Mouse (Mus musculus) T-helper 17 cell (primary cell): ENCODE data around the gene Rab3a.

Source experiments
- in situ Hi-C, 2 experiments: fragments of 300-600 bp; cut with MboI, MseI; formaldehyde crosslinking; loops; 1 replicate in 1 of 2; 2 replicates in 1 of 2; pipeline ENCODE4 v1.15.1; 2025; ENCODE audit warnings: high pct_unique_total_duplicates in 2 of 2

The Rab3a gene

GRCm38 (mm10) chr8:70754043-70754870, at the start of gene Rab3a:
Gene Rab3a (plus strand): TSS chr8:70754679.
- in situ Hi-C loops, result loop anchor here in 1 of 2 experiments (5.0 kb wide), 1 partner anchor 42 kb away; no protein-coding TSS in a partner anchor

GRCm38 (mm10) chr8:70708281-70708680, 46.2 kb upstream of the Rab3a start:
- in situ Hi-C loops, result loop anchor here in 1 of 2 experiments (10.0 kb wide), 1 partner anchor 557 kb away; no protein-coding TSS in a partner anchor

DNA sequence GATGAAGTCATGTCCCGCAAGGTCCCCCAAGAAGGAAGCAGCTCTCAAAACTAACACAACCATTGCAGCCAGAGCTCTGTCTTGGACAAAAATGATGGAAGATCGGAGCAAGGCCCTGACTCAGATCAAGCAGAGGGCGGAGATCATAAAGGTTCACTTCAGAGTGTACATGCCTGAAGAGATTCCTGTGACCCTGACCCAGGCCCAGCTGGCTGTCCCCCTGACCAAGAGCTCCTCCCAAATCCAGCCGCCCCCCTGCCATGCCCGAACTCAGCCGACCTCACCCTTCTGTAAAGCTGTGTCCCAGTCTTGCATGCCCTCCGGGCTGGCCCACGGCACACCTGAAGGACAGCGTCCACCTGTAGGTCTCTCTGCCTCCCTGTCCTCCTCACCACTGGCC, 44.7 kb upstream of the Rab3a start:
- in situ Hi-C loops, result loop anchor here (5.0 to 10.0 kb wide), 3 partner anchors 38 to 555 kb away; partner anchors contain the start of gene Rab3a (in 1 of the 2)

DNA sequence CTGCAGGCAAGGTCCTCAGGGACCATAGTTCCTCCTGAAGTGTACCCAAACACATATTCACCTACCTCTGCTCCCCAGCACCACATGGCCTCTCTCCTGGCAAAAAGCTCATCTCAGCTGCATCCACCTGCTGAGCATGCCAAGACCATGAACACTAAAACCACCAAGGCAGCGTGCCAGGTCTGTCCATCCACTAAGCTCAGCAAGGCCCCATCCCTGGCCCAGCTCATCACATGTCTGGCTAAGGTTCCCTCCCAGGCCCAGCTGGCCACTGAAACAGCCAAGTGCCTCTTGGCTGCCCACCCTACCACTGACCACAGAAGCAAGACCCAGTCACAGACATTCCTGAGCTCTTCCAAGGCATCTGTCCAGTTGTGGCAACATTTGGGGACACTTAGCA, 44.2 kb upstream of the Rab3a start:
- in situ Hi-C loops, result loop anchor here (5.0 kb wide), 2 partner anchors 37 to 42 kb away; partner anchors contain the start of gene Rab3a (in 1 of the 2)

DNA sequence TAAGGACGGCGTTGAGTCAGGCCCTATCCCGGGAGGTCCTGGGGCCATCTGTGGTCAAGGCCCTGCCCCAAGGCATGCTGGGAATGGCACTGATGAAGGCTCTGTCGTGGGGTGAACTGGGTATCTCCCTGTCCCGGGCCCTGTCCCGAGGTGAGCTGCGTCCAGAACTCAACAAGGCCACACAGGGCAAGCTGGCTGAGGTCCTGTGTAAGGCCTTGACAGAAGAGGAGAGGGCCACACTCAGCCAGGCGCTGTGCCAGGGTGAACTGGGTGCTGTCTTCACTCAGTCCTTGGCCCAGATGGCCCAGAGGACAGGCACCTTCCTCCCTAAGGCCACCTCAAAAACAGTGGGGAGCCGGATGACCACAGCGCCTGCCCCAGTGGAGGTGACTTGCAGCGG, 43.4 kb upstream of the Rab3a start:
- in situ Hi-C loops, result loop anchor here (5.0 kb wide), 2 partner anchors 36 to 41 kb away; partner anchors contain the start of gene Rab3a (in 1 of the 2)

- in situ Hi-C loops, result loop anchor here (5.0 kb wide), 2 partner anchors 33 to 38 kb away; partner anchors contain the start of gene Rab3a (in 1 of the 2)
Observed at GRCm38 (mm10) chr8:70713991-70714390, 40.5 kb upstream of the Rab3a start.

DNA sequence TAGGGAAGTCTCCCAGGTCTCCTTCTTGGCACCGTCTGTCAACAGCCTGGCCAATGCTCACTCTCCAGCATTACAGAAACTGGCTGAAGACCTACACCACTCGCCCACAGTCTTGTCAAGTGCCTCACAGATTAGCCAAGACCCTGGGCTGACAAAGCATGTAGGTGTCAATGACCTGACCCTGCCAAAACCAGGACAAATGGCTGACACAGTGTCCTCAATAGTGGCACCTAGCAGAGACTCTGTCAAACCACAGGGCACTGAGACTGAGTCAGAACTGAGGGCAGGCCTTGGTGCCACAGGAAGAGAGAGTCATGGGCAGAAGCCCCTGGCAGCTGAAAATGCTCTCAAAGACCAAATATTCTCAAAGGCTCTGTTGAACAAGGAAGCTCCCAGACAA, 39.4 kb upstream of the Rab3a start:
- in situ Hi-C loops, result loop anchor here in 1 of 2 experiments (5.0 kb wide), 1 partner anchor 127 kb away; no protein-coding TSS in a partner anchor

DNA sequence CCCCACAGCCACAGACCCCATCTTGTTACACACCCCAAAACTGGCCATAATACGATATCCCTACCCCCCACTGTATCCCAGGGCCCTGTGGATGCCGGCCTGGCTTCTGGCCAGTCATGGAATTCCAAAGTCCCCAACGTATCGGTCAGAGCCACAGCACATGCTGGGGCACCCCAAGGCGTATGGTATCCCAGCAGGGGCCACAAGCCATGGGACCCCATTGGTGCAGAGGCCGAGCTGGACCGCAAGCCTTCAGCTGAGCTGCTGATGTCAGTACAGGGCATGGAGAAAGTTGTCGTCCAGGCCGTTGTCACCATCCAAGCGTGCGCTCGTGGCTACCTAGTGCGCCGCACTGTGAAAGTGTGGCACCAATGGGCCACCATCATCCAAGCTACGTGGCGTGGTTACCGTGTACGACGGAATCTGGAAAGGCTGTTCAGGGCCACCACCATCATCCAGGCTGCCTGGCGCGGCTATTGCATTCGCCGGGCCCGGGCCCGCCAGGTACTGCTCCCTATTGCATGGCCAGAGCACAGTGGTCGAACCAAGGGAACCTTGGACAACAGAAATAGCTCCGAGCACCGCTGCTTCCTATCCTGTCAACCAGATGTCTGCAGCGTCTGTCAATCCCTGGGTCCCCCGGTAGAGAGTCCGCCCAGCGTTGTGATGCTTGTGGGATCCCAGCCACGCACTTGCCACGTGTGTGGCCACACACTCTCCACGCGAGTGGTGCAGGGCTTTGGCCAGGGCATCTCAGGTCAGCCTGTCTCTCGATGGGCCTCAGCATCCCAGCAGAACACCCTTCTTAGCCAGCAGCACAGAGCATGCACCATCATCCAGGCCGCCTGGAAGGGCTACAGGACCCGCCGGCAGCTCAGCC, 37.7 kb upstream of the Rab3a start:
- in situ Hi-C loops, result loop anchor here in 1 of 2 experiments (5.0 kb wide), 1 partner anchor 126 kb away; no protein-coding TSS in a partner anchor

GRCm38 (mm10) chr8:70718297-70718696, 36.2 kb upstream of the Rab3a start, which contains the start of gene Gm3336:
Gene Gm3336 (plus strand): TSS chr8:70718543.
- in situ Hi-C loops, result loop anchor here in 1 of 2 experiments (5.0 kb wide), 1 partner anchor 124 kb away; no protein-coding TSS in a partner anchor

GRCm38 (mm10) chr8:70719796-70720270, 34.6 kb upstream of the Rab3a start:
- in situ Hi-C loops, result loop anchor here in 1 of 2 experiments (5.0 kb wide), 1 partner anchor 122 kb away; no protein-coding TSS in a partner anchor

DNA sequence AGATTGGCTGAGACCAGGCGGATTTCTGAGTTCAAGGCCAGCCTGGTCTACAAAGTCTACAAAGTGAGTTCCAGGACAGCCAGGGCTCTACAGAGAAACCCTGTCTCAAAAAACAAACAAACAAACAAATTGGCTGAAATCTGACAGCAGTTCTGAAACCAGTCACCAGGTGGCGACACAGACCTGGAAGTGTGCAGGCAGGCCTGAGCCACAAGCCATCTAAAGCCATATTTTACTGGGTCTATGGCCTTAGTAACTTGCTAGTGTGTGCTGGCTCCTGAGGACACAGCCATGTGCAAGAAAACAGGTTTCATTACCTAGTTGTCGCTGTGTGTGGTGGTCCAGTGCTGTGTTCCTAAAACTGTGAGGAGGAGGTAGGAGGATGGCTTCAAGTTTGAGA, 33.7 kb upstream of the Rab3a start:
- in situ Hi-C loops, result no loop called here

- in situ Hi-C loops, result no loop called here
Observed at GRCm38 (mm10) chr8:70721601-70722000, 32.9 kb upstream of the Rab3a start.

DNA sequence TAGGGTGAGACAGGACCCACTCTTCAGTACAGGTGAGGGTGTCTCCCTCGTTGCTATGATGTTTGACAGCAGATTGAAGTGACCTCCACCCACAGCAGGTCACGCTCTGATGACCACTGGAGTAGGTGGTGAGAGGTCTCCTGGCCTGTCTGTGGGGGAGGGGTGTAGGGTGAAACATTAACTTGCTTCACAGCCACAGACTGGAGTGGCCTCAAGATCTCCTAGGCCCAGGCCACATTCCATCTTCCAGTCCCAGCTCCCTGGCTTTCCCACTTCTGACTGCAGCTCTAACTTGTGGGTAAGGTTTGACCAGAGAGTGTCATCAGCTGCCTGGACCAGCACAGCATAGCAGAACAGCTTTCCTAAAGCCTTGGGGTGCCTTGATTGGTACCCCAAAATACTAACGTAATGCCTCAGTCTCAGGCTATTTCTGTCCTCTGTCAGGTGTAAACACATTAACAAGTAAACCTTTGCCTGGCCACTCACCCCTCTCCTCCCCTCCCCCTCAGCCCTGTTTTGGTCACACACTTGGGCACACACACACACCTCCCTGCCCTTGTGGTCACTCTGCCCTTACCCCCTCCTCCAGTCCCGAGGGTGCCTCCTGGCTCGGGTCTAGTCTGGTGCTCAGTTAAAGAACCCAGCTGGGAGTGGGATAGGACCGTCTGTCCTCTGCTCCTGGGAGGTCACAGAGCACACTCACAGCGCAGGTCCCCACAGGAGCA, 30.8 kb upstream of the Rab3a start, which contains the start of gene Pde4c:
Gene Pde4c (plus strand): TSS at position 235 of the 725 bp plus-strand sequence.
- in situ Hi-C loops, result no loop called here

GRCm38 (mm10) chr8:70724216-70724615, 30.3 kb upstream of the Rab3a start:
- in situ Hi-C loops, result no loop called here

GRCm38 (mm10) chr8:70725792-70726447, 28.6 kb upstream of the Rab3a start:
- in situ Hi-C loops, result no loop called here

- in situ Hi-C loops, result no loop called here
Observed at GRCm38 (mm10) chr8:70726721-70727120, 27.8 kb upstream of the Rab3a start.

- in situ Hi-C loops, result no loop called here
Observed at GRCm38 (mm10) chr8:70729808-70730475, 24.5 kb upstream of the Rab3a start.

DNA sequence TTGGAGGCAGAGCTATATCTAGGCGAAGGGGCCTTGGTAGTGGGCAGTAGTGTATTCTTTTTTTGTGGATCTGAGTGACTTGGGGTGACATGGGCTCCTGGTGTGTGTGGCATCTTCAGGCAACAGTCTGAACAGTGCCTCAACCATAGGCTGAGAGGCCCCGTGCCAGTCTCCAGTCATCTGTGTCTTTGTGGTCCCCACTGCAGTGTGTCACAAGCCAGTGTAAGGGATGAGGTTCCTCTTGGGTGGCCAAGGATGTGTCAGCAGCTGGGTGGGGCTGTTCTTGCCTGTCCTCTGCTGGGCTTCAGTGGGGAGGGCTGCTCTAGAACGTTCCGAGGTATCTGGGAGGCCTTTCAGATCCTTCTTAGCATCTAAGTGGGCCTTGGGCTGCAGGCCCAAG, 23.5 kb upstream of the Rab3a start:
- in situ Hi-C loops, result no loop called here

GRCm38 (mm10) chr8:70737705-70738104, 16.8 kb upstream of the Rab3a start:
- in situ Hi-C loops, result no loop called here
